Mouse (Mus musculus) limb, embryonic 14.5 days (tissue): ENCODE data around the gene Lin9. TPM values are rescaled to one million over a fixed set of nuclear protein-coding genes. Genes with fewer than 3 reads are reported as not detected.

Source experiments
- ATAC-seq: fragments of 200-750 bp; cut with Nextera tagmentation; 2 replicates; pipeline ENCODE4 v1.8.0; 2017; ENCODE audit warnings: low read depth, moderate number of reproducible peaks, moderate TSS enrichment; ENCODE audit not compliant: low FRiP score
- DNase-seq: peaks from one replicate; pipeline ENCODE4 v3.0.0-alpha.2; 2015; ENCODE audit warnings: low spot score
- H3K27ac ChIP-seq: fragments of 300-500 bp; sonication (generic); replicated peaks from 2 replicates; pipeline ENCODE4 v1.5.1; 2014; ENCODE audit warnings: low read depth, mild to moderate bottlenecking, low read length, moderate library complexity, mixed read lengths
- H3K27me3 ChIP-seq: fragments of 300-500 bp; sonication (generic); 2 replicates; pipeline ENCODE4 v1.6.1; 2014; ENCODE audit warnings: low read length, mixed read lengths; ENCODE audit not compliant: control insufficient read depth, insufficient read depth
- H3K36me3 ChIP-seq: fragments of 300-500 bp; sonication (generic); 2 replicates; pipeline ENCODE4 v1.6.1; 2014; ENCODE audit warnings: mild to moderate bottlenecking, low read length, moderate library complexity, mixed read lengths; ENCODE audit not compliant: control insufficient read depth, insufficient read depth
- H3K4me1 ChIP-seq: fragments of 300-500 bp; sonication (generic); 2 replicates; pipeline ENCODE4 v1.6.1; 2014; ENCODE audit warnings: antibody characterized with exemption, low read length, mixed read lengths; ENCODE audit not compliant: control insufficient read depth, insufficient read depth
- H3K4me2 ChIP-seq: fragments of 300-500 bp; sonication (generic); replicated peaks from 2 replicates; pipeline ENCODE4 v1.6.1; 2014; ENCODE audit warnings: low read depth, mild to moderate bottlenecking, low read length, moderate library complexity; ENCODE audit not compliant: severe bottlenecking
- H3K4me3 ChIP-seq: fragments of 300-500 bp; sonication (generic); replicated peaks from 2 replicates; pipeline ENCODE4 v1.5.1; 2014; ENCODE audit warnings: low read length
- H3K9ac ChIP-seq: fragments of 300-500 bp; sonication (generic); 2 replicates; pipeline ENCODE4 v1.6.1; 2014; ENCODE audit warnings: mild to moderate bottlenecking, low read depth, low read length, moderate library complexity; ENCODE audit not compliant: severe bottlenecking
- H3K9me3 ChIP-seq: fragments of 300-500 bp; sonication (generic); 2 replicates; pipeline ENCODE4 v1.6.1; 2016; ENCODE audit warnings: low read length; ENCODE audit not compliant: control insufficient read depth
- POLR2A ChIP-seq: fragments of 200-500 bp; IDR thresholded peaks from 2 replicates; pipeline ENCODE4 v1.8.0; 2012; ENCODE audit warnings: inconsistent platforms, mild to moderate bottlenecking, moderate library complexity, borderline replicate concordance; ENCODE audit not compliant: insufficient read depth, insufficient read length; ENCODE audit errors: extremely low read depth
- WGBS: fragments of 180-500 bp; shearing (Covaris S2); extraction: QIAGEN DNeasy Blood & Tissue Kit; methylation state at CpG from one replicate; pipeline ENCODE4 v1.1.7; 2014; 5-methylcytosine and 5-hydroxymethylcytosine counted together
- polyA plus RNA-seq, 2 experiments: library from polyadenylated mRNA; depleted of rRNA in 1 of 2; stranded (reverse) in 1 of 2; unstranded in 1 of 2; fragments of >200 nt; fragmentation: Nextera tagmentation in 1 of 2; extraction: Ambion mirVana in 1 of 2; gene quantifications; 2 replicates each; pipeline versions ENCODE4 v1.2.1 to v1.2.3; 2012 to 2014

Lin9 gene
- polyA plus RNA-seq, 2 experiments = 10.8 to 16.1 TPM

- no peaks in the 10 kb centered on the region for H3K36me3 ChIP-seq
- peaks cover 7% of the 10 kb centered on the region; the same call in 1 of the 2 replicates for H3K4me1 ChIP-seq
- peak overlapping the region; percentile 29 for H3K4me2 ChIP-seq
- H3K27ac ChIP-seq = no peak overlapping the region
- TF ChIP-seq POLR2A = no peak
- no peaks in the 10 kb centered on the region for H3K9me3 ChIP-seq
- DNase-seq (peak; percentile 12), ATAC-seq (no peak)
- peak overlapping the region; percentile 43; the same call in 1 of the 2 replicates for H3K9ac ChIP-seq
- H3K4me3 ChIP-seq = peak overlapping the region; percentile 14
- 25% methylated on average over 6 of the region's 6 CpGs for WGBS
- no peaks in the 10 kb centered on the region; the same call in 1 of the 2 replicates for H3K27me3 ChIP-seq
Observed at GRCm38 (mm10) chr1:180703400-180703799, 62.5 kb downstream of the Lin9 start.

GRCm38 (mm10) chr1:180707368-180707767 is 66.4 kb downstream of the Lin9 start:
- no peaks in the 10 kb centered on the region for H3K27me3 ChIP-seq
- no peak for DNase-seq
- H3K4me3 ChIP-seq = no peak overlapping the region
- H3K4me2 ChIP-seq = no peak overlapping the region
- H3K36me3 ChIP-seq = no peaks in the 10 kb centered on the region
- H3K27ac ChIP-seq = no peak overlapping the region
- no peak for ATAC-seq
- no peaks in the 10 kb centered on the region for H3K9me3 ChIP-seq
- peaks cover 7% of the 10 kb centered on the region; the same call in 1 of the 2 replicates for H3K4me1 ChIP-seq
- H3K9ac ChIP-seq = no peak overlapping the region
- TF ChIP-seq POLR2A = no peak
- WGBS = 22% methylated on average over 3 of the region's 3 CpGs

- H3K4me2 ChIP-seq = no peak overlapping the region
- WGBS = 74% methylated on average over 3 of the region's 3 CpGs
- ATAC-seq (no peak), DNase-seq (no peak)
- TF ChIP-seq POLR2A = no peak
- no peak overlapping the region for H3K4me3 ChIP-seq
- H3K27me3 ChIP-seq = no peaks in the 10 kb centered on the region
- H3K4me1 ChIP-seq = peaks cover 7% of the 10 kb centered on the region; the same call in 1 of the 2 replicates
- H3K36me3 ChIP-seq = no peaks in the 10 kb centered on the region
- H3K9me3 ChIP-seq = no peaks in the 10 kb centered on the region
- H3K27ac ChIP-seq = no peak overlapping the region
- H3K9ac ChIP-seq = no peak overlapping the region
Observed at GRCm38 (mm10) chr1:180707813-180708212, 66.9 kb downstream of the Lin9 start.

- no peak for DNase-seq
- WGBS = 70% methylated on average over 11 of the region's 14 CpGs
Observed at GRCm38 (mm10) chr1:180708935-180709776, 68.2 kb downstream of the Lin9 start.

GRCm38 (mm10) chr1:180718756-180719155 is 77.8 kb downstream of the Lin9 start:
- no peak overlapping the region for H3K27ac ChIP-seq
- TF ChIP-seq POLR2A = no peak
- no peak overlapping the region for H3K4me2 ChIP-seq
- H3K9ac ChIP-seq = no peak overlapping the region
- no peak for DNase-seq
- no peak overlapping the region for H3K4me3 ChIP-seq
- no peaks in the 10 kb centered on the region for H3K27me3 ChIP-seq
- H3K9me3 ChIP-seq = no peaks in the 10 kb centered on the region
- no peaks in the 10 kb centered on the region for H3K4me1 ChIP-seq
- H3K36me3 ChIP-seq = no peaks in the 10 kb centered on the region
- no peak for ATAC-seq
- WGBS = 79% methylated on average over 5 of the region's 5 CpGs

More at GRCm38 (mm10) chr1:180708935-180709776, 68.2 kb downstream of the Lin9 start:
- H3K27ac ChIP-seq = no peak overlapping the region
- no peak overlapping the region for H3K4me2 ChIP-seq
- H3K36me3 ChIP-seq = no peaks in the 10 kb centered on the region
- no peak for TF ChIP-seq POLR2A
- no peak overlapping the region for H3K4me3 ChIP-seq
- H3K4me1 ChIP-seq = no peaks in the 10 kb centered on the region
- H3K27me3 ChIP-seq = no peaks in the 10 kb centered on the region
- ATAC-seq = no peak
- no peak overlapping the region for H3K9ac ChIP-seq
- H3K9me3 ChIP-seq = no peaks in the 10 kb centered on the region
